Mouse (Mus musculus): ENCODE data around the gene Ift57. TPM values are rescaled to one million over a fixed set of nuclear protein-coding genes. Genes with fewer than 3 reads are reported as not detected.

Gene Ift57
- total RNA-seq, 4 experiments from 2014 or later, result 11.6 to 15.4 (median 14.3) TPM

Other genes starting within 250 kb of the Ift57 start
- 10 to 100 TPM; 82.2 to 91.4 (median 87.5) TPM for gene Cd47, start 101.3 kb downstream of the Ift57 start, total RNA-seq (2022)